Mouse (Mus musculus) CD4-positive, CD25-positive, alpha-beta regulatory T cell, adult 4 months (primary cell): ENCODE data around the gene Eef2k. TPM values are rescaled to one million over a fixed set of nuclear protein-coding genes. Genes with fewer than 3 reads are reported as not detected.

Experiments used
- ATAC-seq: one replicate; pipeline ENCODE4 v1.8.0; 2017
- polyA plus RNA-seq, 2 experiments: library from polyadenylated mRNA; unstranded; fragments of 100-300 nt; shearing (Covaris generic); gene quantifications; one replicate each; pipeline ENCODE4 v1.2.1; 2017

Gene Eef2k
- polyA plus RNA-seq, 2 experiments from 2014 or later = 5.6 to 6.0 TPM

GRCm38 (mm10) chr7:120848831-120849512 lies 6.3 kb downstream of the Eef2k start:
- ATAC-seq = peak; percentile 24

GRCm38 (mm10) chr7:120850165-120850564 lies 7.5 kb downstream of the Eef2k start:
- no peak for ATAC-seq

- no peak for ATAC-seq
Measured at GRCm38 (mm10) chr7:120859854-120860253, 17.2 kb downstream of the Eef2k start.

- ATAC-seq = peak; percentile 78
Measured at GRCm38 (mm10) chr7:120860799-120861487, 18.3 kb downstream of the Eef2k start.

- ATAC-seq = no peak
Measured at GRCm38 (mm10) chr7:120861488-120862047, 18.9 kb downstream of the Eef2k start.

GRCm38 (mm10) chr7:120862196-120862595 lies 19.6 kb downstream of the Eef2k start:
- ATAC-seq = no peak

GRCm38 (mm10) chr7:120862626-120863025 lies 20.0 kb downstream of the Eef2k start:
- no peak for ATAC-seq

GRCm38 (mm10) chr7:120863476-120863875 lies 20.8 kb downstream of the Eef2k start:
- ATAC-seq = no peak

GRCm38 (mm10) chr7:120865100-120865499 lies 22.5 kb downstream of the Eef2k start:
- no peak for ATAC-seq

- ATAC-seq = no peak
Measured at GRCm38 (mm10) chr7:120865832-120866231, 23.2 kb downstream of the Eef2k start.

- ATAC-seq = no peak
Measured at GRCm38 (mm10) chr7:120866684-120867083, 24.1 kb downstream of the Eef2k start.

- no peak for ATAC-seq
Measured at GRCm38 (mm10) chr7:120867720-120868119, 25.1 kb downstream of the Eef2k start.

- ATAC-seq = no peak
Measured at GRCm38 (mm10) chr7:120869883-120870282, 27.3 kb downstream of the Eef2k start.

- ATAC-seq = no peak
Measured at GRCm38 (mm10) chr7:120870431-120871008, 27.9 kb downstream of the Eef2k start.

GRCm38 (mm10) chr7:120873083-120873482 lies 30.5 kb downstream of the Eef2k start:
- ATAC-seq = no peak

- ATAC-seq = no peak
Measured at GRCm38 (mm10) chr7:120874021-120874420, 31.4 kb downstream of the Eef2k start.

GRCm38 (mm10) chr7:120874764-120875539 lies 32.3 kb downstream of the Eef2k start:
- ATAC-seq = no peak

- ATAC-seq = no peak
Measured at GRCm38 (mm10) chr7:120875540-120876388, 33.1 kb downstream of the Eef2k start.

GRCm38 (mm10) chr7:120878271-120878670 lies 35.6 kb downstream of the Eef2k start:
- ATAC-seq = no peak

GRCm38 (mm10) chr7:120879972-120880371 lies 37.3 kb downstream of the Eef2k start:
- ATAC-seq = no peak

- no peak for ATAC-seq
Measured at GRCm38 (mm10) chr7:120880770-120881169, 38.1 kb downstream of the Eef2k start.

- ATAC-seq = no peak
Measured at GRCm38 (mm10) chr7:120881451-120881850, 38.8 kb downstream of the Eef2k start.
